Mouse (Mus musculus) brain, embryonic 18.5 days (tissue): ENCODE measurements around the gene Khdrbs1.
"Not testable (repeated sequence)": the region's sequence is repeated elsewhere in the genome, so short reads cannot be mapped to it uniquely, and the experiment has no call there.

Source experiments
- DNase-seq: peaks from one replicate; pipeline ENCODE4 v3.0.0-alpha.2; 2012; ENCODE audit warnings: low read depth, low spot score

Khdrbs1 gene

GRCm38 (mm10) chr4:129742232-129743009 is at the start of gene Khdrbs1:
Gene Khdrbs1 (minus strand): TSS chr4:129742303.
- DNase-seq = peak; percentile 98

GRCm38 (mm10) chr4:129791399-129791798 is 49.3 kb upstream of the Khdrbs1 start:
- DNase-seq = peak; percentile 66

- no peak for DNase-seq
Measured at GRCm38 (mm10) chr4:129790475-129790874, 48.4 kb upstream of the Khdrbs1 start.

GRCm38 (mm10) chr4:129789635-129790034 is 47.5 kb upstream of the Khdrbs1 start:
- no peak for DNase-seq

DNA sequence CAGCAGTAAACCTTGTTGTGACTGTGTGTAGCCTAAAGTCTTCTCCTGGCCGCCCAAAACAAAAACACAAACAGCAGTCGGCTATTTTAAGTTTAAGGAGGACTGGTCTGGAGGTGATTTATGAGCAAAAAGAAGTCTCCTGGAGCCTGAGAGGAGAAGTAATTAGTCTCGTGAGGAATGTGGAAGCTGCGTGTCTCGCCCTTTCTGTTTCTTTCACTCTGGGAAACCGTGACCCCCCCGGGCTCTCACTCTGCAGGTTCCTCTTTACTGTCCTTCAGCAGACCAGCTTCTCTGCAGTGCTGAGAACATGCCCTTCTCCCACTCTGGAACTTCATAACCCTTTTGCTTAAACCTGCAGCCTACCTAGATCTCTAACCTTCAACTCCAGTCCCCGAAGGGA is 46.6 kb upstream of the Khdrbs1 start:
- no peak for DNase-seq

- DNase-seq = peak; percentile 55
Measured at GRCm38 (mm10) chr4:129785178-129785577, 43.1 kb upstream of the Khdrbs1 start.

- DNase-seq = no peak
Measured at GRCm38 (mm10) chr4:129783506-129783905, 41.4 kb upstream of the Khdrbs1 start.

- no peak for DNase-seq
Measured at GRCm38 (mm10) chr4:129782857-129783331, 40.8 kb upstream of the Khdrbs1 start.

- no peak for DNase-seq
Measured at GRCm38 (mm10) chr4:129781881-129782675, 40.0 kb upstream of the Khdrbs1 start.

DNA sequence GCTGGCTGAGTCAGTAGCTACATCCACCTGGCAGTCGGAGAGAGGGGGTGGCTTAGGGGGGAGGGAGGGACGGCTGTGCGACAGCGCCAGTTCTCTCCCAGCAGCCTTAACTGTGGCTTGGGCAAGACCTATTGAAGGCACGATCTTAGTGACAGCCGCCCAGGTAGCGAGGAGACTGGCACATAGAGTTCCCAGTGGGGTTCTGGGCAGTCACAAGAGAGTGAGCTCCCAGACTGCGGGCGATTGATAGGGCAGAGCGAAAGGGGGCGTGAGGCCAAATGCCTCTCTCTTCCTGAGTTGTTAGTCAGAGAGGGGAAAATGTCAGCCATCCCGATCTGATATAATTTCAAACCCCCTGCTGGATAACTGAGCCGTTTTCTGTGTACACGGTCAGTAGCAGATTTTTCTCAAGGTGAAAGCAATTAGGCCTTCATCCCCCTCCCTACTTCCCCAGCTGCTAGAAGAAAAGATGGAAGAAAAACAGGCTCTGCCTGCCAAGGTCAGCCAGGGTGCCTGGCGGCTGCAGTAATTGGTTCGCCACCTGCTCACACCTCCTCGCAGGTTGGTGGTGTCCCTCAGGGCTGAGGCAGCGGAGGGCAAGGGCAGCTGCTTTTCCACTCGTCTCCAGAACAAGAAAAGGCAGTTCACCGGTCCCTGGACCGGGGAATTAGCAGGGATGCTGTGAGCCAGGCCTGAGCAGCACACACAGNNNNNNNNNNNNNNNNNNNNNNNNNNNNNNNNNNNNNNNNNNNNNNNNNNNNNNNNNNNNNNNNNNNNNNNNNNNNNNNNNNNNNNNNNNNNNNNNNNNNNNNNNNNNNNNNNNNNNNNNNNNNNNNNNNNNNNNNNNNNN is 29.8 kb upstream of the Khdrbs1 start:
- DNase-seq = no peak

DNA sequence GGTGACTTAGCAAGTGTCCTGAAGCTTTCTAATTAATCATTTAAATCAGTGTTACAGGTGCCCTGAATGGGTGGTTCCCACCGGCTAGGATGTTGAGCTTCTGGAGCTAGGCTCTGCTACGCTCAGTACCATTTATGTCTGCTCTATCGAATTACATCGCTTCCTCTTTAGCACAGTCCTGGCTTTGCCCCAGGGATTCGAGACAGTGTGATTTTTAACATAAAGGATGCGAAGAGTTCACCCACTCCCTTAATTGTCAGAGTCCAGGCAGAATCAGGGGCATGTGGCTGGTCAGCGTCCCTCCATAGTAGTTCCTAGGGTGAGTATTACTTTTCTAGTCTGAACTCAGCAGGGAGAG is 29.2 kb upstream of the Khdrbs1 start:
- no peak for DNase-seq

DNA sequence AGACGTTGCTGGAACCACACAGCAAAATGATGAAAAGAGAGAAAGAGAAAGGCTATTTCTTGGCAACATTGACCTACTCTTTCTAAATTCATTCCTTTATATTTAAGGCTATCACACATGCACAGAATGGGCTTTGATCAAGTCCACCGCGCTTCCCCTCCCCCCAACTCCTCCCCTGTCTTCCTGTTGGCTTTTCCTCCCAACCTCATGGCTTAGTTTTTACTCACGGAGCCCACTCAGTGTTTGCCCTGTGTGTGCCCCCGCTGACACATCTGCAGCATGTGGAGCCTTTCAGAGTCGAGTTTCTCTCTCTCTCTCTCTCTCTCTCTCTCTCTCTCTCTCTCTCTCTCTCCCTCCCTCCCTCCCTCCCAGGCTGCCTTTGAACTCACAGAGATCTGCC is 28.5 kb upstream of the Khdrbs1 start:
- no peak for DNase-seq

- not testable (repeated sequence) for DNase-seq
Measured at GRCm38 (mm10) chr4:129768742-129769141, 26.6 kb upstream of the Khdrbs1 start.

DNA sequence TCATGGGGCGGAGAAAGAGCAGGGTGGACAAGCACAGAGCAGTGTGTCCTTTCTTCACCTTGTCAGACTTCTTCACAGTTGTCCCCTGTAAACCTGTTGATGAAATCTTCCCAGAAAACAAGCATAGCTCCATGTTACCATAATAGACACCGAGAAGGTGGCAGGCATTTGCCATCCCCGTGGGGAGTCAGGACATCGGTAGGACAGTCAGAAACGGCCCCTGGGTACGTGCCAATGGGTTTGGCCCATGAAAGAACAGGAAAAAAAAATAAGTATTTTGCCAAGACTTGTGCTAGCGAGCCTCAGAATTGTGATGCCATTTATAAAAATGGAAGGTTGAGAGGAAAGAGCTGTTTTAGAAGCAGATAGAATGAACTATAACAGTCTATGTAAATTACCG is 25.7 kb upstream of the Khdrbs1 start:
- DNase-seq = no peak

GRCm38 (mm10) chr4:129765351-129765750 is 23.2 kb upstream of the Khdrbs1 start:
- no peak for DNase-seq

DNA sequence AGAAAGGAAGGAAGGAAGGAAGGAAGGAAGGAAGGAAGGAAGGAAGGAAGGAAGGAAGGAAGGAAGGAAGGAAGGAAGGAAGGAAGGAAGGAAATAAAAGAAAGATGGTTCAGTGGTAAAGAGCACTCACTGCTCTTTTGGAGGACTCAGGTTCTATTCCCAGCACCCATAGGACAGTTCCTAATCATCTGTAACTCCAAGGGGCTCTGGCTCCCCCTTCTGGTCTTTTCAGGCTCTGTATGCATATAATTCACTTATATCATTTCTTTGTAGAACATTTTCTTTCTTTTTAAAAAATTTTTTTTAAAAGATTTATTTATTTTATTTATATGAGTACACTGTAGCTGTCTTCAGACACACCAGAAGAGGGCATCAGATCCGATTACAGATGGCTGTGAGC is 20.4 kb upstream of the Khdrbs1 start:
- DNase-seq = not testable (repeated sequence)

- no peak for DNase-seq
Measured at GRCm38 (mm10) chr4:129761606-129762005, 19.5 kb upstream of the Khdrbs1 start.

DNA sequence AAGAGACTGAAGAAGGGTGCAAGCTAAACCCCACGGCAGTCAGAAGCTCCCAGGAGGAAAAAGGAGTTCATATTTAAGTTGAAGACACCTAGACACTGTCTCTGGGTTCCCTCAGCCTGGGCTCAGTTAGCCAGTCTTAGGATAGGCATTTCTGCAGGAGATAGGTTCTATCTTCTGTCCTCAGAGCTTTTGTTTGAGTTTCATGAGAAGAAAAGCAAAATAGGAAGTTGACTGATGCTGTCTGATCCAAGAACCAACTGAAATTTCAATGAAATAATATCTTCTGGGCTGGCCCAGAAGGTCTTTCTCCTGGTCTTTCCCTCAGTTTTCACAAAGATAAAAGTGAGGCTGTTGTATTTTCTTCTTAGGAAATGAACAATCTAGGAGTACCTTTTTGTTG is 13.4 kb upstream of the Khdrbs1 start:
- DNase-seq = no peak

GRCm38 (mm10) chr4:129754742-129755141 is 12.6 kb upstream of the Khdrbs1 start:
- DNase-seq = no peak

GRCm38 (mm10) chr4:129750430-129750829 is 8.3 kb upstream of the Khdrbs1 start:
- DNase-seq = no peak

DNA sequence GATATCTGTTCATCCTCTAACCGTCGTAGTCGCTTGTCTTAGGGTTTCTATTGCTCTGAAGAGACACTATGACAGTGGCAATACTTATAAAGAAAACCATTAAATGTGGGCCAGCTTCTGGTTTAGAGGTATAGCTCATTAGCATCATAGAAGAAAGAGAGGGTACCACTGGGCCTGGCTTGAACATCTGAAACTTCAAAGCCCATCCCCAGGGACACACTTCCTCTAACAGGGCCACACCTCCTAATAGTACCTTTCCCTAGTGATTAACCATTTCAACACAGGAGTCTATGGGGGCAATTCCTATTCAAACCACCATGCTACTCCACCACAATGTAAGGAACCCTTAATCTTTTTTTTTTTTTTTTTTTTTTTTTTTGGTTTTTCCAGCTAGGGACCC is 4.5 kb upstream of the Khdrbs1 start:
- DNase-seq = no peak

GRCm38 (mm10) chr4:129746106-129746505 is 4.0 kb upstream of the Khdrbs1 start:
- DNase-seq = no peak
